Mouse (Mus musculus) gastrocnemius, adult 18-20 months (tissue): ENCODE measurements around the gene Rimkla. TPM values are rescaled to one million over a fixed set of nuclear protein-coding genes. Genes with fewer than 3 reads are reported as not detected.
"Not testable (repeated sequence)": the region's sequence is repeated elsewhere in the genome, so short reads cannot be mapped to it uniquely, and the experiment has no call there.

ENCODE experiments used
- DNase-seq: peaks from one replicate; pipeline ENCODE4 v3.0.0; 2021; ENCODE audit warnings: low spot score
- long read RNA-seq, 2 experiments: library from polyadenylated mRNA; stranded (forward); transcript quantifications; one replicate each; pipeline ENCODE4 v2.0.0; 2021
- total RNA-seq, 2 experiments: library from RNA; stranded (reverse); gene quantifications; 2 replicates each; pipeline ENCODE4 v1.2.3; 2021

Rimkla gene
- not detected for total RNA-seq
- long read RNA-seq, experiment 1 = 0 reads
- long read RNA-seq, experiment 2 = 0 reads

GRCm38 (mm10) chr4:119492291-119492932 is at the start of gene Rimkla:
Gene Rimkla, minus strand, starts transcription at chr4:119492628.
- DNase-seq = peak; percentile 36

- no peak for DNase-seq
Observed at GRCm38 (mm10) chr4:119540533-119540890, 48.1 kb upstream of the Rimkla start.

DNA sequence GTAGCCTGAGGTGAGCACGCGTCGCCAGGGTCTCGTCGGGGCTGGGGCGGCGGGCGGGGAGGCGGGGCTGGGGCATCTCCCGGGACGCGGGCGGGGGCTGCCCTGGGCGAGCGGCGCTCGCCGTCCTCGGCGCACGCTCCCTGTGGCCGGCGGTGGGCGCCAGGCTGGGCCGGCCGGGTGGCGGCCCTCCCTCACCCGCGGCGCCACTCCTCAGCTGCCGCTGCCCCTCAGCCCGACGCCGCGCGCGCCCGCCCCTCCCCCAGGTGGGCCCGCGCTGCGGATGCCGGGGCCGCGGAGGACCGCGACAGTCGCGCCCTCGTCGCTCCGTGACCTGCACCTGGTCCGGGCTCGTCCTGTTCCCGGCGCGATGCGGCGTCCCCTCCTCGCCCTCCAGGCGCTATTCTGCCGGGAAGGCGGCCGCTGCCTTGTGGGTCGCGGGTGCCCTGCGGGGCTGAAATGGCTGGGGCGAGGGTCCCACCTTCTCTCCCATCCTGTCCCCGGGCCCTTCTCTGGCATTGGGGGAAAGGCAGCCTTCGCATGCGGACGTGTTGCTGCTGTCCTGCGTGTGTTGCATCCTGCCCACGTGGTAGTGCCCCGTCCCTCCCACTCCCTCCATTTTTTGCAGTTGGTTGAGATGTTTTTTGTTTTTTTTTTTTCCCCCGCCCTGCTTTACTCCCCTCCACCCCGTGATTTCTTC is 47.6 kb upstream of the Rimkla start:
- DNase-seq = peak; percentile 26

GRCm38 (mm10) chr4:119539031-119539824 is 46.8 kb upstream of the Rimkla start, which contains the start of gene Frg2f1:
Gene Frg2f1, minus strand, starts transcription at chr4:119539529.
- DNase-seq = peak; percentile 94

DNA sequence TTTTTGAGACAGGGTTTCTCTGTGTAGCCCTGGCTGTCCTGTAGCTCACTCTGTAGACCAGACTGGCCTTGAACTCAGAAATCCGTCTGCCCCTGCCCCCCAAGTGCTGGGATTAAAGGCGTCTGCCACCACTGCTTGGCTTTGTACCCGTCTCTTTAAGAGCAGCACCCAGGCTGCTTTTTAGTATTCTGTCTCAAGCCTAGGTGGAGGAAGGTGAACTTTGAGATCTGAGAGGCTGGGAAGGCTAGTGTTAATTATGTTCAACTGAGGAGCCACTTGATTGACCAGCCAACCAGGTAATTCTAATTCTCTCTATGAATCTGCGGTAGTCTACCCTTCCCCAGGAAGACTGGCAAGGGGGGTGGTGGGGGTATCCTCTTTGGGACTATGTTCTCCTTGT is 45.0 kb upstream of the Rimkla start:
- no peak for DNase-seq

GRCm38 (mm10) chr4:119536615-119537014 is 44.2 kb upstream of the Rimkla start, which contains the start of gene Foxj3:
Gene Foxj3, plus strand, starts transcription at chr4:119537004.
- DNase-seq = not testable (repeated sequence)

- no peak for DNase-seq
Observed at GRCm38 (mm10) chr4:119535103-119535502, 42.7 kb upstream of the Rimkla start.

- DNase-seq = no peak
Observed at GRCm38 (mm10) chr4:119531813-119532212, 39.4 kb upstream of the Rimkla start.

GRCm38 (mm10) chr4:119526329-119526845 is 34.0 kb upstream of the Rimkla start:
- DNase-seq = no peak

GRCm38 (mm10) chr4:119524466-119524865 is 32.0 kb upstream of the Rimkla start:
- no peak for DNase-seq

- no peak for DNase-seq
Observed at GRCm38 (mm10) chr4:119524010-119524409, 31.6 kb upstream of the Rimkla start.

GRCm38 (mm10) chr4:119523575-119523974 is 31.1 kb upstream of the Rimkla start:
- DNase-seq = no peak

GRCm38 (mm10) chr4:119512731-119513141 is 20.3 kb upstream of the Rimkla start:
- no peak for DNase-seq

- no peak for DNase-seq
Observed at GRCm38 (mm10) chr4:119511591-119511990, 19.2 kb upstream of the Rimkla start.

- DNase-seq = no peak
Observed at GRCm38 (mm10) chr4:119498319-119498848, 6.0 kb upstream of the Rimkla start.

GRCm38 (mm10) chr4:119492933-119493327 is 502 bp upstream of the Rimkla start:
- no peak for DNase-seq

GRCm38 (mm10) chr4:119490806-119491205 is 1.6 kb downstream of the Rimkla start:
- DNase-seq = no peak

- no peak for DNase-seq
Observed at GRCm38 (mm10) chr4:119489666-119490065, 2.8 kb downstream of the Rimkla start.

DNA sequence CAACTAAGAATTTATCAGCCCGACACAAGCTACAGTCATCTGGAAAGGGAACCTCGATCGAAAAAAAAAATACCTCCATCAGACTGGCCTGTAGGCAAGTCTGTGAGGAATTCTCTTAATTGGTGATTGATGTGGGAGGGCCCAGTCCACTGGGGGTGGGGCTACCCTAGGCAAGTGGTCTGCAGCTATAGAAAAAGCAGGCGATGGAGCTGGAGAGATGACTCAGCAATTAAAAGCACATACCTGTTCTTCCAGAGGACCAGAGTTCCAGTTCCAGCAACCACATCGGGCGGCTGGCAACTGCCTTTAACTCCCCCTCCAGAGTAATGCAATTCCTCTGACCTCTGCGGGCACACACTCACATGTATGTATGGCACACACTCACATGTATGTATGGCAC is 7.5 kb downstream of the Rimkla start:
- DNase-seq = no peak

DNA sequence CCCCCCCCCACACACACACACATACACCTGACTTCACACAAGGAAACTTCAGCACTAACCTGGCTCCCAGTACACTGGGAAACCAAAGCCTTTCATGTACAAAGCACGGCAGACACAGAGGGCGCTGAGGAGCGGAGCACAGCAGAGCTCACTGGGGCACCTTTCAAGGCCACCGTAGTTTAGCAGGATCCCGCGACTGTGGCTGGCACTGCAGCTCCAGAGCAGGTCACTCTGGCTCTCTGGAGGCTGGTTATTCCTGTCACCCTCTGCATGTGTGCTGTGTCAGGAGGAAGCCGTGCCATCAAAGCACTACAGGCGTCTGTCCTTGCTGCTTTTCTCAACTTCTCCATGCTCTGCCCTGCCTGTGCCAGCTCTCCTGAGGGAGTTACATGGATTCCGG is 9.4 kb downstream of the Rimkla start:
- DNase-seq = no peak

DNA sequence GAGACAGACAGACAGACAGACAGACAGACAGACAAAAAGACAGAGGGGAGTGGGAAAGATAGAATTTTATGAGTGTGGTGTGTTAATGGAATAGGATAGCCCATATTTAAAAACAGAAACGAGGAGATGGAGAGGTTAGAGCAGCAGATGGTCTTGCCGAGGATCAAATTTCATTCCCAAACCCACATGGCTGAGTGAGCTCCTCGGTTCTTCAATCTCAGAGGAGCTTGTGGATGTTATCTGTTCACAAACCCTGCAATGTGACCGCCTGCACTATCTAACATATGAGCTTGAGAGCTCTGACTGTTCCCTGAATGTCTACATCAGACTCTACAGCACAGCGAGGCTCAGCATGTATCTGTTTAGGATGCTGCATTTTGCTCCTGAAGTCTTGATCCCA is 19.3 kb downstream of the Rimkla start:
- no peak for DNase-seq

GRCm38 (mm10) chr4:119472545-119472944 is 19.9 kb downstream of the Rimkla start:
- DNase-seq = no peak
